Mouse (Mus musculus) MEL (cell line): Measurements from ENCODE around the gene Mmp21. TPM values are rescaled to one million over a fixed set of nuclear protein-coding genes. Genes with fewer than 3 reads are reported as not detected.

Source experiments
- DNase-seq: peaks from one replicate; pipeline ENCODE4 v3.0.0; 2011; ENCODE audit warnings: low read depth, low spot score
- H3K27ac ChIP-seq: 2 replicates; pipeline ENCODE4 v1.5.1; 2012; ENCODE audit warnings: low read depth, mild to moderate bottlenecking, control low read depth, low read length, moderate library complexity; ENCODE audit not compliant: control insufficient read depth
- H3K27me3 ChIP-seq, 2 experiments: fragments of 150-350 bp in 1 of 2; sonication (generic) in 1 of 2; 2 replicates each; pipeline ENCODE4 v1.6.1; 2012; ENCODE audit warnings: low read length in 2 of 2, mild to moderate bottlenecking in 2 of 2, improper control_type of control experiment in 1 of 2, moderate library complexity in 1 of 2; ENCODE audit not compliant: insufficient read depth in 2 of 2, control insufficient read depth in 1 of 2
- H3K36me3 ChIP-seq, 2 experiments: 2 replicates each; pipeline ENCODE4 v1.6.1; 2012 to 2014; ENCODE audit warnings: low read length in 2 of 2, improper control_type of control experiment in 1 of 2, inconsistent platforms in 1 of 2, mild to moderate bottlenecking in 1 of 2; ENCODE audit not compliant: insufficient read depth in 2 of 2, control insufficient read depth in 1 of 2
- H3K4me1 ChIP-seq, 2 experiments: fragments of 150-350 bp in 1 of 2; sonication (generic) in 1 of 2; 2 replicates each; pipeline ENCODE4 v1.6.1; 2012; ENCODE audit warnings: low read length in 2 of 2, improper control_type of control experiment in 1 of 2, mild to moderate bottlenecking in 1 of 2; ENCODE audit not compliant: insufficient read depth in 2 of 2, control insufficient read depth in 1 of 2
- H3K4me3 ChIP-seq, 2 experiments: fragments of 150-350 bp in 1 of 2; sonication (generic) in 1 of 2; 2 replicates each; pipeline ENCODE4 v1.5.1; 2012; ENCODE audit warnings: low read depth in 2 of 2, low read length in 2 of 2, mild to moderate bottlenecking in 2 of 2, moderate library complexity in 2 of 2, control low read depth in 1 of 2, improper control_type of control experiment in 1 of 2; ENCODE audit not compliant: control insufficient read depth in 1 of 2, insufficient read depth in 1 of 2
- H3K79me2 ChIP-seq: 2 replicates; pipeline ENCODE4 v1.6.1; 2012; ENCODE audit warnings: mild to moderate bottlenecking, low read length, moderate library complexity; ENCODE audit not compliant: control insufficient read depth, poor library complexity, insufficient read depth
- H3K9ac ChIP-seq: 2 replicates; pipeline ENCODE4 v1.6.1; 2012; ENCODE audit warnings: low read depth, mild to moderate bottlenecking, control low read depth, low read length, moderate library complexity; ENCODE audit not compliant: control insufficient read depth, poor library complexity, severe bottlenecking
- H3K9me3 ChIP-seq: fragments of 150-350 bp; sonication (generic); replicated peaks from 2 replicates; pipeline ENCODE4 v1.6.1; 2012; ENCODE audit warnings: mild to moderate bottlenecking, low read length, improper control_type of control experiment, moderate library complexity; ENCODE audit not compliant: insufficient read depth
- BHLHE40 ChIP-seq: IDR thresholded peaks from 2 replicates; pipeline ENCODE4 v1.6.1; 2012; ENCODE audit warnings: low read depth, mild to moderate bottlenecking, inconsistent platforms, low read length, improper control_type of control experiment, borderline replicate concordance
- CTCF ChIP-seq, 3 experiments: IDR thresholded peaks in 2 of 3; conservative IDR thresholded peaks in 1 of 3; 2 replicates each; pipeline ENCODE4 v1.5.1; 2011 to 2012; ENCODE audit warnings: low read length in 3 of 3, low read depth in 2 of 3, mild to moderate bottlenecking in 2 of 3, improper control_type of control experiment in 1 of 3, inconsistent platforms in 1 of 3, mixed read lengths in 1 of 3, moderate library complexity in 1 of 3; ENCODE audit not compliant: control insufficient read depth in 1 of 3, insufficient read depth in 1 of 3, poor library complexity in 1 of 3, severe bottlenecking in 1 of 3
- E2F4 ChIP-seq: IDR thresholded peaks from 2 replicates; pipeline ENCODE4 v1.6.1; 2011; ENCODE audit warnings: low read depth, low read length, improper control_type of control experiment, borderline replicate concordance
- GATA1 ChIP-seq: IDR thresholded peaks from 2 replicates; pipeline ENCODE4 v1.6.1; 2011; ENCODE audit warnings: low read depth, low read length, improper control_type of control experiment
- MAFK ChIP-seq: IDR thresholded peaks from 2 replicates; pipeline ENCODE4 v1.6.1; 2011; ENCODE audit warnings: low read depth, mild to moderate bottlenecking, low read length, improper control_type of control experiment, borderline replicate concordance
- MEF2A ChIP-seq: IDR thresholded peaks from 2 replicates; pipeline ENCODE4 v1.6.1; 2014; ENCODE audit warnings: low read depth, mild to moderate bottlenecking, inconsistent platforms, low read length, improper control_type of control experiment; ENCODE audit not compliant: poor library complexity, insufficient replicate concordance, severe bottlenecking; ENCODE audit errors: extremely low read depth
- MXI1 ChIP-seq: IDR thresholded peaks from 2 replicates; pipeline ENCODE4 v1.6.1; 2011; ENCODE audit warnings: mild to moderate bottlenecking, low read depth, low read length, improper control_type of control experiment
- MYC ChIP-seq: IDR thresholded peaks from 2 replicates; pipeline ENCODE4 v1.6.1; 2011; ENCODE audit warnings: low read depth, mild to moderate bottlenecking, low read length, improper control_type of control experiment, moderate library complexity
- NELFE ChIP-seq: IDR thresholded peaks from 2 replicates; pipeline ENCODE4 v1.6.1; 2011; ENCODE audit warnings: low read depth, low read length, improper control_type of control experiment
- NRF1 ChIP-seq: IDR thresholded peaks from 2 replicates; pipeline ENCODE4 v1.6.1; 2014; ENCODE audit warnings: low read depth, mild to moderate bottlenecking, inconsistent platforms, low read length, improper control_type of control experiment, moderate library complexity; ENCODE audit not compliant: poor library complexity, insufficient read depth, severe bottlenecking
- POLR2AphosphoS5 ChIP-seq: IDR thresholded peaks from 2 replicates; pipeline ENCODE4 v1.6.1; 2012; ENCODE audit warnings: low read depth, borderline replicate concordance, mild to moderate bottlenecking, inconsistent platforms, low read length, moderate library complexity, mixed read lengths
- RAD21 ChIP-seq: IDR thresholded peaks from 2 replicates; pipeline ENCODE4 v1.6.1; 2011; ENCODE audit warnings: mild to moderate bottlenecking, low read depth, low read length, improper control_type of control experiment
- RCOR1 ChIP-seq: IDR thresholded peaks from 2 replicates; pipeline ENCODE4 v1.6.1; 2012; ENCODE audit warnings: low read depth, mild to moderate bottlenecking, inconsistent platforms, low read length, improper control_type of control experiment
- SIN3A ChIP-seq: IDR thresholded peaks from 2 replicates; pipeline ENCODE4 v1.6.1; 2012; ENCODE audit warnings: low read length, improper control_type of control experiment, inconsistent platforms
- SMC3 ChIP-seq: IDR thresholded peaks from 2 replicates; pipeline ENCODE4 v1.6.1; 2011; ENCODE audit warnings: low read depth, low read length, improper control_type of control experiment
- UBTF ChIP-seq: IDR thresholded peaks from 2 replicates; pipeline ENCODE4 v1.6.1; 2012; ENCODE audit warnings: low read depth, mild to moderate bottlenecking, inconsistent platforms, low read length, improper control_type of control experiment, moderate library complexity, borderline replicate concordance; ENCODE audit not compliant: insufficient read depth
- USF1 ChIP-seq: IDR thresholded peaks from 2 replicates; pipeline ENCODE4 v1.6.1; 2014; ENCODE audit warnings: low read depth, mild to moderate bottlenecking, inconsistent platforms, low read length, improper control_type of control experiment, moderate library complexity
- USF2 ChIP-seq, 2 experiments: IDR thresholded peaks; 2 replicates each; pipeline ENCODE4 v1.6.1; 2011 to 2012; ENCODE audit warnings: improper control_type of control experiment in 2 of 2, low read length in 2 of 2, borderline replicate concordance in 1 of 2, inconsistent platforms in 1 of 2, low read depth in 1 of 2, mild to moderate bottlenecking in 1 of 2; ENCODE audit not compliant: insufficient read depth in 1 of 2
- ZC3H11A ChIP-seq: IDR thresholded peaks from 2 replicates; pipeline ENCODE4 v1.6.1; 2012; ENCODE audit warnings: low read depth, mild to moderate bottlenecking, inconsistent platforms, low read length, improper control_type of control experiment
- ZKSCAN1 ChIP-seq: IDR thresholded peaks from 2 replicates; pipeline ENCODE4 v1.6.1; 2012; ENCODE audit warnings: low read depth, mild to moderate bottlenecking, inconsistent platforms, low read length, improper control_type of control experiment, moderate library complexity
- ZMIZ1 ChIP-seq: IDR thresholded peaks from 2 replicates; pipeline ENCODE4 v1.6.1; 2012; ENCODE audit warnings: low read depth, mild to moderate bottlenecking, inconsistent platforms, low read length, improper control_type of control experiment, moderate library complexity
- ZNF384 ChIP-seq: IDR thresholded peaks from 2 replicates; pipeline ENCODE4 v1.6.1; 2012; ENCODE audit warnings: low read depth, mild to moderate bottlenecking, inconsistent platforms, low read length, improper control_type of control experiment
- polyA plus RNA-seq, 2 experiments: library from polyadenylated mRNA; stranded (reverse) in 1 of 2; unstranded in 1 of 2; fragments of >175 nt in 1 of 2; fragments of >200 nt in 1 of 2; gene quantifications; 2 replicates each; pipeline versions ENCODE4 v1.2.1 to v1.2.4; 2012; ENCODE audit warnings: low replicate concordance in 2 of 2, low read depth in 1 of 2; ENCODE audit not compliant: insufficient read length in 2 of 2, insufficient read depth in 1 of 2, missing spikeins in 1 of 2
- total RNA-seq: library from RNA; depleted of rRNA; stranded (reverse); fragments of 300-350 nt; gene quantifications from 2 replicates; pipeline ENCODE4 v1.2.3, GENCODE M21; 2012

Mmp21 gene
- total and polyA plus RNA-seq, 3 experiments: not detected

- H3K9ac ChIP-seq: no peak overlapping the region
- TF ChIP-seq MXI1: no peak
- TF ChIP-seq USF1: no peak
- TF ChIP-seq SIN3A: no peak
- TF ChIP-seq E2F4: no peak
- TF ChIP-seq GATA1: no peak
- TF ChIP-seq ZKSCAN1: no peak
- no peak for TF ChIP-seq SMC3
- TF ChIP-seq CTCF (IDR thresholded peaks at IDR 0.05 in 2 of 3, conservative IDR thresholded peaks at IDR 0.05 in 1 of 3; ENCODE audit: control insufficient read depth in 1 of 3, insufficient read depth in 1 of 3, low read depth in 2 of 3, low read length in 3 of 3, poor library complexity in 1 of 3, severe bottlenecking in 1 of 3): no peak
- no peak for TF ChIP-seq ZC3H11A
- TF ChIP-seq NELFE: no peak
- no peak for TF ChIP-seq ZNF384
- no peak for TF ChIP-seq RCOR1
- TF ChIP-seq MEF2A: no peak
- TF ChIP-seq BHLHE40: no peak
- no peaks in the 10 kb centered on the region for H3K4me1 ChIP-seq
- H3K27ac ChIP-seq: no peak overlapping the region
- peaks cover 0 to 34% of the 10 kb centered on the region in 2 experiments; a peak in 2 of 4 replicates for H3K36me3 ChIP-seq
- no peak for DNase-seq
- H3K9me3 ChIP-seq: no peaks in the 10 kb centered on the region
- H3K4me3 ChIP-seq: no peak overlapping the region
- H3K79me2 ChIP-seq: no peaks in the 10 kb centered on the region
- no peaks in the 10 kb centered on the region for H3K27me3 ChIP-seq
Observed at GRCm38 (mm10) chr7:133662467-133662866, 17.4 kb downstream of the Mmp21 start.

DNA sequence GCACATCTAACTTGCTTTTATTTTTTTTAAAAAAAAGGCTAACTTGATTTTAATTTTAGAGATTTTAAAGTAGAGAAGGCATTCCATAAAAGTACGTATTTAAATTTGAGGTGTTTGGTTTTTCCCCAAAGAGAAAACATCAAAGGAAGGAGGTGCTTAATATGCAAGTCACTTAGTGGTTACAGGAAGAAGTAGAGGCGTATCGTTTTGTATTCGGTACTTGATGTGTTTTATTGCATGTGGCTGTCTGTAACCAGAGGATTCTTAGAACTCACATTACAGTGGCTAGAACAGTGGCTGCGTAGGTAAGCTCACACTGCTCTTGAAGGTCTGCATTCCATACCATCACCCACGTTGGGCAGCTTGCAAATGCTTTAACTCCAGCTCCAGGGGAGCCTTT, 34.1 kb downstream of the Mmp21 start:
- no peak for DNase-seq
- no peaks in the 10 kb centered on the region for H3K9me3 ChIP-seq
- no peak overlapping the region for H3K9ac ChIP-seq
- peaks cover 2 to 48% of the 10 kb centered on the region in 2 experiments for H3K36me3 ChIP-seq
- H3K27ac ChIP-seq: no peak overlapping the region
- no peaks in the 10 kb centered on the region for H3K27me3 ChIP-seq
- no peaks in the 10 kb centered on the region for H3K4me1 ChIP-seq
- no peak for TF ChIP-seq NELFE
- no peak for TF ChIP-seq RCOR1
- TF ChIP-seq ZKSCAN1: no peak
- H3K4me3 ChIP-seq: no peak overlapping the region
- no peaks in the 10 kb centered on the region for H3K79me2 ChIP-seq

GRCm38 (mm10) chr7:133638821-133639220, 41.0 kb downstream of the Mmp21 start:
- Histone ChIP-seq H3K36me3 (peaks cover 6 to 16% of the 10 kb centered on the region in 2 experiments), H3K27ac (no peak overlapping the region), H3K4me1 (peaks cover 0 to 9% of the 10 kb centered on the region in 2 experiments; a peak in 1 of 4 replicates), H3K9me3 (no peaks in the 10 kb centered on the region), H3K4me3 (peak overlapping the region; percentile 82 to 94; a peak in 3 of 4 replicates), H3K27me3 (no peaks in the 10 kb centered on the region), H3K79me2 (peaks cover 16% of the 10 kb centered on the region), H3K9ac (peak overlapping the region; percentile 96; the same call in 1 of the 2 replicates)
- no peak for DNase-seq
- TF ChIP-seq GATA1: no peak
- TF ChIP-seq MAFK: no peak
- TF ChIP-seq ZMIZ1: no peak
- no peak for TF ChIP-seq RAD21
- no peak for TF ChIP-seq UBTF
- no peak for TF ChIP-seq POLR2AphosphoS5
- no peak for TF ChIP-seq USF1
- TF ChIP-seq USF2 (IDR thresholded peaks at IDR 0.05; ENCODE audit: borderline replicate concordance in 1 of 2, insufficient read depth in 1 of 2, low read depth in 1 of 2, low read length in 2 of 2): no peak
- TF ChIP-seq E2F4: no peak
- no peak for TF ChIP-seq RCOR1
- TF ChIP-seq NRF1: no peak
- no peak for TF ChIP-seq MYC
- TF ChIP-seq ZKSCAN1: no peak
- TF ChIP-seq ZNF384: no peak
- TF ChIP-seq MXI1: no peak
- no peak for TF ChIP-seq CTCF (IDR thresholded peaks at IDR 0.05 in 2 of 3, conservative IDR thresholded peaks at IDR 0.05 in 1 of 3; ENCODE audit: control insufficient read depth in 1 of 3, insufficient read depth in 1 of 3, low read depth in 2 of 3, low read length in 3 of 3, poor library complexity in 1 of 3, severe bottlenecking in 1 of 3)
